Mouse (Mus musculus) stomach, embryonic 14.5 days (tissue): ENCODE data around the gene 4930415O20Rik. TPM values are rescaled to one million over a fixed set of nuclear protein-coding genes. Genes with fewer than 3 reads are reported as not detected.
A peak's percentile ranks its signal among the peaks of the same experiment; 100 is the strongest.

ENCODE experiments used
- ATAC-seq: fragments of 200-750 bp; cut with Nextera tagmentation; 2 replicates; pipeline ENCODE4 v1.8.0; 2017; ENCODE audit warnings: low read depth, moderate TSS enrichment; ENCODE audit not compliant: insufficient number of reproducible peaks, insufficient read depth, low FRiP score
- H3K27ac ChIP-seq: fragments of 300-500 bp; sonication (generic); 2 replicates; pipeline ENCODE4 v1.5.1; 2014; ENCODE audit warnings: mild to moderate bottlenecking, low read length, moderate library complexity, mixed read lengths
- H3K27me3 ChIP-seq: fragments of 300-500 bp; sonication (generic); 2 replicates; pipeline ENCODE4 v1.6.1; 2014; ENCODE audit warnings: low read length, control low read depth, mixed read lengths; ENCODE audit not compliant: control insufficient read depth, insufficient read depth
- H3K36me3 ChIP-seq: fragments of 300-500 bp; sonication (generic); 2 replicates; pipeline ENCODE4 v1.6.1; 2014; ENCODE audit warnings: mild to moderate bottlenecking, control low read depth, low read length, moderate library complexity, mixed read lengths; ENCODE audit not compliant: control insufficient read depth, insufficient read depth
- H3K4me1 ChIP-seq: fragments of 300-500 bp; sonication (generic); 2 replicates; pipeline ENCODE4 v1.6.1; 2014; ENCODE audit warnings: low read length, control low read depth, mixed read lengths; ENCODE audit not compliant: control insufficient read depth, insufficient read depth
- H3K4me2 ChIP-seq: fragments of 300-500 bp; sonication (generic); replicated peaks from 2 replicates; pipeline ENCODE4 v1.6.1; 2014; ENCODE audit warnings: low read depth, low read length, control low read depth
- H3K4me3 ChIP-seq: fragments of 300-500 bp; sonication (generic); 2 replicates; pipeline ENCODE4 v1.5.1; 2014; ENCODE audit warnings: low read depth, low read length, control low read depth
- H3K9ac ChIP-seq: fragments of 300-500 bp; sonication (generic); replicated peaks from 2 replicates; pipeline ENCODE4 v1.6.1; 2014; ENCODE audit warnings: low read depth, mild to moderate bottlenecking, control low read depth, low read length, moderate library complexity, mixed read lengths
- H3K9me3 ChIP-seq: fragments of 300-500 bp; sonication (generic); 2 replicates; pipeline ENCODE4 v1.6.1; 2016; ENCODE audit warnings: low read depth, low read length, control low read depth; ENCODE audit not compliant: control insufficient read depth
- WGBS: fragments of 180-500 bp; shearing (Covaris S2); extraction: QIAGEN DNeasy Blood & Tissue Kit; methylation state at CpG from one replicate; pipeline ENCODE4 v1.1.7; 2014; 5-methylcytosine and 5-hydroxymethylcytosine counted together
- polyA plus RNA-seq: library from polyadenylated mRNA; unstranded; fragments of >200 nt; fragmentation: Nextera tagmentation; extraction: Ambion mirVana; gene quantifications from 2 replicates; pipeline ENCODE4 v1.2.1, GENCODE M21; 2014

Gene 4930415O20Rik
- polyA plus RNA-seq, 1 experiment from 2014 or later: not detected

DNA sequence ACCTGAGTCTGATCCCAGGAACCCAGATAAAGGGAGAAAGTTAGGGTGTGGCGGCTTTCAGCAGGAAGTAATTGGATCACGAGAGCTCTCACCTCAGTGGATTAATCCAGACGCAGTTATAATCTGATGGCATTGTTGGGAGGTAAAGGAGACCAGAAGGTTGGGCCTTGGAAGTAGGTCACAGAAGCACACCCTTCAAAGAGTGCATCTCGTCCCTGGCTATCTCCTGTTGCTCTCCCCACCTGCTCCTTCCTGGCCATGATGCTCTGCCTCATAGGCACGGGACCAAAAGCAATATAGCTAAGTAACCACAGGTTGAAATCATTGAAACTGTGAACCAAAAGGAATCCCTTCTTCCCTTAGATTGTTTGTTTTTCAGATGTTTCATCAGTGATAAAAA lies 13.6 kb upstream of the 4930415O20Rik start:
- Histone ChIP-seq H3K9ac (no peak overlapping the region), H3K27me3 (no peaks in the 10 kb centered on the region), H3K4me3 (no peak overlapping the region), H3K27ac (no peak overlapping the region), H3K9me3 (no peaks in the 10 kb centered on the region), H3K36me3 (peaks cover 54% of the 10 kb centered on the region), H3K4me2 (no peak overlapping the region), H3K4me1 (no peaks in the 10 kb centered on the region)
- whole genome bisulfite sequencing: 92% methylated on average over 5 of the region's 5 CpGs
- ATAC-seq: no peak

DNA sequence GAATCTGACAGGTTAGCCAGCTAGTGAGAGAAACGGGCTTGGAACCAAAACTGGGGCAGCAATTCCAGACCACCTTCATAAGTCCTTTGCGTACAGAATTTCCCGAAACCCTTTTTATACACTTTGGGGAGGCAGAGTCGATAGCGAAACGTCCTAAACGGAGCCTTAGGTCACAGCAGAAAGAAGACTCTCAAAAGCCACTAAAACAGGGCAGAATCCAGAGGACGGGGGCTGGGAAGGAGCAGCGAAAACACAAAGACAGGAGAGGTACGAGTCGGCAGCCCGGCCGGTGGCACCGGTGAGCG lies 3.9 kb upstream of the 4930415O20Rik start:
- H3K4me2 ChIP-seq: peak overlapping the region; percentile 91
- no peak for ATAC-seq
- H3K27me3 ChIP-seq: no peaks in the 10 kb centered on the region
- peaks cover 25% of the 10 kb centered on the region for H3K36me3 ChIP-seq
- H3K27ac ChIP-seq: peak overlapping the region; percentile 96
- no peaks in the 10 kb centered on the region for H3K9me3 ChIP-seq
- H3K4me1 ChIP-seq: peaks cover 22% of the 10 kb centered on the region; the same call in 1 of the 2 replicates
- peak overlapping the region; percentile 94 for H3K4me3 ChIP-seq
- H3K9ac ChIP-seq: peak overlapping the region; percentile 91
- WGBS: under 1% methylated on average over 15 of the region's 15 CpGs

DNA sequence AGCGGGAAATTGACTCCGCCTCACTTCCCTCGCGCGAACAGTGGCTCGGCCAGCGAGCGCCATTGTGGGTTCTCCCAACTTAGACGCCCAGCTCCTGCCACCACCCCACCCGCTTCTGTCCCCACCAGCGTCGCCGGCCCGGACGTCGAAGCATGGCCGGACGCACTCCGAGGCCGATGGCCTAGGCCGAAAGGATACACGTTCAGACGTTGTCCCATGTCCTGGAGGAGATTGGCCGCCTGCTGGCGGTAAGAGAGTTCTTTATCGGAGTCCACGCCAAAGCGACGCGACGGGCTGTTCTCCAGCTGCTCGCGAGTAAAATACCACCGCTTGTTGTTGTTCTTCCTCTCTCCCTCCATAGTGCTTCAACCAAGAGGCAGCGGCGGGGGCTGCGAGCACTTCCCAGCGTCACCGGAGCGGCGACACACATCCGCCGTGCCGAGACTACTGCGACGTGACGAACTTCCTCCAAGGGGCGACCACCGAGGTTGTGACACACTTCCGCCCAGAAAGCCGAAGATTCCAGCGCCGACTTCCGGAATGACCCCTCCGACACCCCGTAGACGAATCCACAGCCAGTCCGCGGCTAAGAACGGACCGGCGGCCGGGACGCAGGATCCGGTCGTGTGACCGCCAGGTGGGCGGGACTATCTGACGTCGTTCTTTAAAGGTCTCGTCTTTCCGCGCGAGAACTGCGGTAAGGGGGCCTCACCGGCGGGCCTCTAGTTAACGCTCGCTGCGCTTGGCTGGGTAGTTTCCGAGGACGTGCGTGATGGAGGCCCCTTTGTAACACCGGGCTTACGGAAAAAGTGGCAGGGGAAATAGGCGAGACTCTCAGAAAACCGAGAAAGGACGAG lies 3.3 kb upstream of the 4930415O20Rik start:
- Histone ChIP-seq H3K36me3 (peaks cover 25% of the 10 kb centered on the region), H3K9ac (peak overlapping the region; percentile 91), H3K27me3 (no peaks in the 10 kb centered on the region), H3K4me2 (peak overlapping the region; percentile 91), H3K27ac (peak overlapping the region; percentile 96), H3K9me3 (no peaks in the 10 kb centered on the region), H3K4me1 (peaks cover 22% of the 10 kb centered on the region; the same call in 1 of the 2 replicates), H3K4me3 (peak overlapping the region; percentile 94)
- ATAC-seq: peak; percentile 96
- WGBS: under 1% methylated on average over 88 of the region's 88 CpGs

DNA sequence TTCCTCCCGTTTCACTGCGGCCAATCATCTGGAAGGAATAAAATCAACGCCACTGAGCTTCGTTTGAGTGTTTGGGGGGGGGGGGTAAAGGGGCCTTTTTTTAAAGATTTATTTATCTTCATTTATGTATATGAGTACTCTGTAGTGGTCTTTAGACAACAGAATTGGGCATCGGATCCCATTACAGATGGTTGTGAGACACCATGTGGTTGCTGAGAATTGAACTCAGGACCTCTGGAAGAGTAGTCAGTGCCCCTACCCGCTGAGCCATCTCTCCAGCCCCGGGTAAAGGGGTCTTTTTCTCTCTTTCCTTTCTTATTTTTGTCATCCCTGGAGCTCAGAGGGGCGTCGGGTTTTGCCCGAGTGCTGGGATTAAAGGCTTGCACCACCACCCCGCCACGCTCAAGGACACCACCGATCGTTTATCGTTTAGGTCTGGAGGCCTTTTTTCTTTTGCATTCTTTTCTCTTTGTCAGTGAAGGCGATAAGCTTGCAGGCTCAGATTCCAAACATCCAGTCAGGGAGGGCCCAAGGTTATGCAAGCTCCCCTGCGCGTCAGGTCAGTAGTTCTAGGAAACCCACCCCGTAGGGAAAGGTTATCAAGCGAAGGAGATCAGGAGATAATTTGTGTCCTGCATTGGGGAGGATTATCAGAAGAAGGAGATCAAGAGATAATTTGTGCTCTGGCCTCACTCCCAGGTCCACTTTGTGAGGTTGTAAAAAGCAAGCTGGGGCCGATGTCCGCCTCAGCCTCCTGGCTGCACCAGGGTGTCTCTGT lies 2.4 kb upstream of the 4930415O20Rik start:
- H3K4me3 ChIP-seq: peak overlapping the region; percentile 94
- ATAC-seq: no peak
- whole genome bisulfite sequencing: 5% methylated on average over 22 of the region's 22 CpGs

DNA sequence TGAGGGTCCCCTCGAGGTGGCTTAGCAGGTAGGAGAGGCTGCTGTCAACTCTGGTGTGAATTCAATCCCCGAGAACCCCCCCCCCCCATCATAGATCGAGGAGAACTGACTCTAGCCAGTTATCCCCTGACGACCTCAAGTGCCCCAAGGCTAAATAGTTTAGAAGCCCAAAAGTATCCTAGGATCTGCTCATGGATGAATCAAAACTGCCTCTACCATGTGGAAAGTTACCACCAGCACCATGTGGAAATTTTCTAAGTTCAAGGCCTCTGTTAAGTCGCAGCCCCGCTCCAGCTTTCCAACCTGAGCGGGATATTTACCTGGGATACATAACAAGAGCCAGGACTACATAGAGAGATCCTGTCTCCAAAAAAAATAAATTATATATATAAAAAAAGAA lies 1.6 kb upstream of the 4930415O20Rik start:
- Histone ChIP-seq H3K27ac (peak overlapping the region; percentile 88; the same call in 1 of the 2 replicates), H3K4me3 (peak overlapping the region; percentile 94; the same call in 1 of the 2 replicates), H3K36me3 (peaks cover 11% of the 10 kb centered on the region; the same call in 1 of the 2 replicates), H3K9ac (peak overlapping the region; percentile 72; the same call in 1 of the 2 replicates), H3K27me3 (no peaks in the 10 kb centered on the region), H3K4me2 (peak overlapping the region; percentile 70), H3K9me3 (no peaks in the 10 kb centered on the region), H3K4me1 (peaks cover 22% of the 10 kb centered on the region; the same call in 1 of the 2 replicates)
- 64% methylated on average over 7 of the region's 7 CpGs for WGBS
- no peak for ATAC-seq

More for the DNA sequence above, 2.4 kb upstream of the 4930415O20Rik start:
- Histone ChIP-seq H3K4me1 (peaks cover 22% of the 10 kb centered on the region; the same call in 1 of the 2 replicates), H3K4me2 (peak overlapping the region; percentile 70), H3K27me3 (no peaks in the 10 kb centered on the region), H3K9me3 (no peaks in the 10 kb centered on the region), H3K27ac (peak overlapping the region; percentile 88), H3K9ac (peak overlapping the region; percentile 72), H3K36me3 (peaks cover 18% of the 10 kb centered on the region)

DNA sequence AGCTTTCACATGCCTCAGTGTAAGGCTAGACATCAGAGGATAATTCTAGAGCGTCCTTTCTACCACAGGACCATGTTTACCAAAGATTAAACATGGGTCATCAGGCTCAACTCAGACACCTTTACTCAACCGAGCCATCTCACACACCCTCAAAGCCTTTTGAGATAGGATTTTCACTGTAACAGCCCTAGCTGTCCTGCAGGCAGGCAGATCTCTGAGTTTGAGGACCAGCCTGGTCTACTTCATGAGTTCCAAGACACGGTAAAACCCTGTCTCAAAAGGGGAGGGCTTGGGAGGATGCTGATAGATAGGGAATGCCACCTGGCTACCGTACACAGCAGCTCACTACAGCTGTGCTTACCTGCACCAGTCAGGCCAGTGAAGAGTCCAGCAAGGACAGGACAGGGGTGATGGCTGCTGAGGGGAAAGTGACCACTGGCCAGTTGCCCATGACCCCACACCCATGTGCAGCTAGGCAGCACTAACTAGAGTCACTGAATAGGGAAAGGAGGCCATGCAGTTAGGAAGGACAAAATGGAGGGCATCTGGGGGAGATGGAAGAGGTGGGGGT lies 924 bp upstream of the 4930415O20Rik start:
- no peak overlapping the region for H3K9ac ChIP-seq
- no peaks in the 10 kb centered on the region for H3K9me3 ChIP-seq
- no peaks in the 10 kb centered on the region for H3K27me3 ChIP-seq
- no peak overlapping the region for H3K27ac ChIP-seq
- no peak for ATAC-seq
- H3K4me1 ChIP-seq: peaks cover 22% of the 10 kb centered on the region; the same call in 1 of the 2 replicates
- H3K4me2 ChIP-seq: no peak overlapping the region
- H3K36me3 ChIP-seq: peaks cover 6% of the 10 kb centered on the region; the same call in 1 of the 2 replicates
- no peak overlapping the region for H3K4me3 ChIP-seq
- 78% methylated on average over 4 of the region's 4 CpGs for WGBS

DNA sequence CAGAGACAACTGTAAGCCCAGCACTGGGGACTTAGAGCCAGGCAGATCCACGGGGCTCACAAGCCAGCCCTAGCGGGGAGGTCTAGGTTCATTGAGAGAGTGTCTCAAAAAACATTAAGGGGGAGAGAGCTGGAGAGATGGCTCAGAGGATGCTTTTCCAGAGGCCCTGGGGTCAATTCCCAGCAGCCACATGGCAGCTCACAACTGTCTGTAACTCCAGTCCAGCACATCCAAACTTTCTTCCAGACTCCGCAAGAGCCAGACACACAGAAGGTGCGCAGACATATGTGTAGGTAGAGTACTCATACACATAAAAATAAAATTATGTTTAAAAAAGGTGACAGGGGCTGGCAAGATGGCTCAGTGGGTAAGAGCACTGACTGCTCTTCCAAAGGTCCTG lies 2.5 kb downstream of the 4930415O20Rik start:
- H3K4me1 ChIP-seq: peaks cover 7% of the 10 kb centered on the region; the same call in 1 of the 2 replicates
- no peak for ATAC-seq
- no peak overlapping the region for H3K4me3 ChIP-seq
- WGBS: 75% methylated on average over 4 of the region's 4 CpGs
- H3K27me3 ChIP-seq: no peaks in the 10 kb centered on the region
- no peak overlapping the region for H3K27ac ChIP-seq
- H3K9me3 ChIP-seq: no peaks in the 10 kb centered on the region
- H3K9ac ChIP-seq: no peak overlapping the region
- H3K36me3 ChIP-seq: no peaks in the 10 kb centered on the region
- no peak overlapping the region for H3K4me2 ChIP-seq

DNA sequence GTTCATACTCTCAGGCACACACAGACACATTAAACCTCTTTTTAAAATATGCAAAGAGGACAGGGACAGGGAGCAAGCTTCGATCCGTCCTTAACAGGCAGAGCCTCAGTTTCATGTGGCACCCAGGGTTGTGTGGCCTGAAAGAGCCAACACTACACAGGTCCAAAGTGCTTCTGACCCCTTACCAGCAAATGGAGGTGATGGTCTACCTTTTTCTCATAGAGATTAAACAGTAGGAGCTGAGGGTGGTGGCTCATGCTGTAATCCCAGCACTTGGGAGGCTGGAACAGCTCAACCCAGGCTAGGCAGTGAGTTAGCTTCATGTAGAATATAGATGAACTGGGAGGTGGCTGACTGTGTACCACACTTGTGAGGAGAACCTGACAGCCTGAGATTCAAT lies 8.5 kb downstream of the 4930415O20Rik start:
- Histone ChIP-seq H3K4me3 (no peak overlapping the region), H3K9ac (no peak overlapping the region), H3K27ac (no peak overlapping the region), H3K4me2 (no peak overlapping the region), H3K27me3 (no peaks in the 10 kb centered on the region), H3K9me3 (no peaks in the 10 kb centered on the region), H3K36me3 (no peaks in the 10 kb centered on the region), H3K4me1 (no peaks in the 10 kb centered on the region)
- no peak for ATAC-seq
- 85% methylated on average over 2 of the region's 2 CpGs for WGBS
